Mouse (Mus musculus): ENCODE data around the gene Tmem119. TPM values are rescaled to one million over a fixed set of nuclear protein-coding genes. Genes with fewer than 3 reads are reported as not detected.
"Not testable (repeated sequence)": the region's sequence is repeated elsewhere in the genome, so short reads cannot be mapped to it uniquely, and the experiment has no call there.

Gene Tmem119
- polyA plus RNA-seq, 1 experiment: 1.8 TPM

DNA sequence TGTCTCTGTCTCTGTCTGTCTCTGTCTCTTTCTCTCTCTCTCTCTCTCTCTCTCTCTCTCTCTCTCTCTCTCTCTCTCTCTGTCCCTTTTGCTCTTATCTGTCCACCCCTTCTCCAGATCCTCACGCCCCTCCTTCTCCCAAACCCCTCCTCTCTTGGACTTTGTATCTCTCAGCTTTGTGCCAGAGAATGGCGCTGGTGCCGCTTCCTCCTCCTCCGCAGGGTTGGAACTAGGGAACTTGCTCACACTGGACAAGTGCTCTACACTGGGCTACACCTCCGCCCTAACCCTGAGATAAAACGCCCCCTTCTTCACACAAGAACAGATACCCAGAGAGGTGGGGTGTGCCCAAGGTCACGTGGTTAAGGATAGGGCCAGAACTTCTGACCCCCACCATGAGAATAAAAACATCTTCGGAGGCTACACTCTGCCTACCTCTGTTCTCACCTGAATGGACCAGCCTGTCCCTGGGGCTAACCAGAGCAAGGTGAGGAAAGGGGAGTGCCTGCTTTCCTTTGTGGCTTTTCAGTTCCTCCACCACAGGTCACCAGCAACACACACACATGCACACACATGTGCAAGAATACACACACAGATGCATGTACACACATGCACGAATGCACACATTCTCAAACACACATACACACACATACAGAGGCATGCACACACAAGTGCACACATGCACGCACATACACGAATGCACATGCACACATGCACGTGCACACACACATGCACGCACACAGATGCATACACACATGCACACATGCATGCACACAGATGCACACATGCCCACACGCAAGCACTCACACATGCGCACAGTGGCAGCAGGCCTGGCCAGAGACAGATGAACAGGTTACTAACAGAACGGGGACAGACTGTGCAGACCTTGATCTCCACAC lies 8.9 kb downstream of the Tmem119 start:
- H3K4me1 ChIP-seq (ENCODE audit: control insufficient read depth, insufficient read depth, low read length): peaks cover 6% of the 10 kb centered on the region
- H3K27ac ChIP-seq (ENCODE audit: control insufficient read depth, insufficient read depth, low read depth, low read length, poor library complexity): 0 out of 2 replicates have a peak overlapping the region, but pooled peaks have one; percentile 4
- WGBS: 67% methylated on average over 16 of the region's 16 CpGs
- H3K4me3 ChIP-seq (replicated peaks; ENCODE audit: control insufficient read depth, low read depth, low read length): no peak overlapping the region
- TF ChIP-seq CTCF (IDR thresholded peaks at IDR 0.05; ENCODE audit: control insufficient read depth, insufficient read depth, low read length) (no peak), POLR2A (IDR thresholded peaks at IDR 0.05; ENCODE audit: borderline replicate concordance, control insufficient read depth, low read depth, low read length) (no peak)

DNA sequence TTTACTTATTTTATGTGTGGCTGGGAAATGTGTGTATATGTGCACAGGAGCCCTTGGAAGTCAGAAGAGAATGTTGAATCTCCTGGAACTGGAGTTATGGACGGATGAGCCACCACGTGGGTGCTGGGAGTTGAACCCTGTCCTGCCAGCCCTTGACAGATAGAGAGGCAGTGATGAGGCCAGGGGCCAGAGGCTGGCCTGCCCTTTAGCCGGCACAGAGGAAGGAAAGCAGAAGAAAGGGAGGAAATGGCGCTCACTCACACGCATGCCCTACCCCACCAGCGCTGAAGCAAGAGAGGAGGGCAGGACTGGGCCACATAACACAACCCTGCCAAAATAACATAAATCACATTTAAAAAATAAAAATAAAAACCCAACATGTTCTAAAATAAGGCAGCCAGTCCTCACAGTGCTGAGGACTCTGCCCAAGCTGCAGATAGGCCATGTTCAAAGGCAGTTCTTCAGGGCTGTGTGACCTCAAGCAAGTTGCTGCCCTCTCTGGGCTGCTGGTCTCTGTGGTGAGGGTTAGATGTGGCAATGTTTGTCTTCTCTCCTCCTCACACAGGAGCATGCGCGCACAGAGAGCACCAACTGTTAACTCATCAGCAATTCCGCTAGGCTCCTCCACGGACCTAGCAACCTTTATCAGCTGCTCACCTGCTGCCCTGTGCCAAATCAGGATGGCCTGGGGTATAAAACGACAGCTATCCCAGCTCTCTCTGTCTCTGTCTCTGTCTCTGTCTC lies 9.7 kb downstream of the Tmem119 start:
- TF ChIP-seq POLR2A (IDR thresholded peaks at IDR 0.05; ENCODE audit: borderline replicate concordance, control insufficient read depth, low read depth, low read length) (no peak), CTCF (IDR thresholded peaks at IDR 0.05; ENCODE audit: control insufficient read depth, insufficient read depth, low read length) (no peak)
- Histone ChIP-seq H3K27ac (ENCODE audit: control insufficient read depth, insufficient read depth, low read depth, low read length, poor library complexity) (peak overlapping the region; percentile 4; the same call in 1 of the 2 replicates), H3K4me3 (replicated peaks; ENCODE audit: control insufficient read depth, low read depth, low read length) (no peak overlapping the region), H3K4me1 (ENCODE audit: control insufficient read depth, insufficient read depth, low read length) (peaks cover 6% of the 10 kb centered on the region)
- 28% methylated on average over 11 of the region's 11 CpGs for WGBS

GRCm38 (mm10) chr5:113789075-113789788 lies 11.1 kb downstream of the Tmem119 start:
- TF ChIP-seq POLR2A (IDR thresholded peaks at IDR 0.05; ENCODE audit: borderline replicate concordance, control insufficient read depth, low read depth, low read length): no peak
- TF ChIP-seq CTCF (IDR thresholded peaks at IDR 0.05; ENCODE audit: control insufficient read depth, insufficient read depth, low read length): no peak
- Histone ChIP-seq H3K4me1 (ENCODE audit: control insufficient read depth, insufficient read depth, low read length) (peaks cover 6% of the 10 kb centered on the region), H3K4me3 (replicated peaks; ENCODE audit: control insufficient read depth, low read depth, low read length) (no peak overlapping the region), H3K27ac (ENCODE audit: control insufficient read depth, insufficient read depth, low read depth, low read length, poor library complexity) (no peak overlapping the region)
- WGBS: 73% methylated on average over 7 of the region's 7 CpGs

GRCm38 (mm10) chr5:113788645-113789044 lies 11.7 kb downstream of the Tmem119 start:
- 83% methylated on average over 6 of the region's 6 CpGs for WGBS
- Histone ChIP-seq H3K4me3 (replicated peaks; ENCODE audit: control insufficient read depth, low read depth, low read length) (no peak overlapping the region), H3K27ac (ENCODE audit: control insufficient read depth, insufficient read depth, low read depth, low read length, poor library complexity) (no peak overlapping the region), H3K4me1 (ENCODE audit: control insufficient read depth, insufficient read depth, low read length) (peaks cover 6% of the 10 kb centered on the region)
- TF ChIP-seq CTCF (IDR thresholded peaks at IDR 0.05; ENCODE audit: control insufficient read depth, insufficient read depth, low read length) (no peak), POLR2A (IDR thresholded peaks at IDR 0.05; ENCODE audit: borderline replicate concordance, control insufficient read depth, low read depth, low read length) (no peak)

DNA sequence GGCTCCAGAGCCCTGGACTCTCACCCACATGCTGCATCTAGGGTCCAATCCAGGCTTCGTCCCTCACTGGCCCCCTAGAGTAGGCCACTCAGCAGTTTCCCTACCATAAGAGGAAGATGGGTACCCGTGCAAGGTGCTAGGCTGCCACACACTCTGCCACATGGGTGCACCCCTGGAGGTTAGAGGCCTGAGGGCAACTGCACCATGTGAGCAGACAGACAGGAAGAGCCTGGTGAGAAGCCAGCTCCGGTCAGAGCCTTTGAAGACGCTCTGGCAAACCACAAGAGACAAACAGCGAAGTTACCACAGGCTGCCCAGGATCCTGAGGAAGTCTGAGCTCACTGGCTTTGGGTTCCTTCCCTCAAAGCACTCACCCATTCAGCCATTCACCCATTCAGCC lies 13.3 kb downstream of the Tmem119 start:
- Histone ChIP-seq H3K4me1 (ENCODE audit: control insufficient read depth, insufficient read depth, low read length) (peaks cover 6% of the 10 kb centered on the region), H3K4me3 (replicated peaks; ENCODE audit: control insufficient read depth, low read depth, low read length) (no peak overlapping the region), H3K27ac (ENCODE audit: control insufficient read depth, insufficient read depth, low read depth, low read length, poor library complexity) (no peak overlapping the region)
- 6% methylated on average over 5 of the region's 5 CpGs for WGBS
- TF ChIP-seq CTCF (IDR thresholded peaks at IDR 0.05; ENCODE audit: control insufficient read depth, insufficient read depth, low read length): no peak

- H3K4me3 ChIP-seq (replicated peaks; ENCODE audit: control insufficient read depth, low read depth, low read length); H3K27ac ChIP-seq (ENCODE audit: control insufficient read depth, insufficient read depth, low read depth, low read length, poor library complexity); H3K4me1 ChIP-seq (ENCODE audit: control insufficient read depth, insufficient read depth, low read length): not testable (repeated sequence)
- 58% methylated on average over 3 of the region's 3 CpGs for WGBS
Observed at GRCm38 (mm10) chr5:113784104-113784503, 16.2 kb downstream of the Tmem119 start.

- TF ChIP-seq POLR2A (IDR thresholded peaks at IDR 0.05; ENCODE audit: borderline replicate concordance, control insufficient read depth, low read depth, low read length) (no peak), CTCF (IDR thresholded peaks at IDR 0.05; ENCODE audit: control insufficient read depth, insufficient read depth, low read length) (no peak)
- Histone ChIP-seq H3K27ac (ENCODE audit: control insufficient read depth, insufficient read depth, low read depth, low read length, poor library complexity) (no peak overlapping the region; the same call in 1 of the 2 replicates), H3K4me1 (ENCODE audit: control insufficient read depth, insufficient read depth, low read length) (no peaks in the 10 kb centered on the region), H3K4me3 (replicated peaks; ENCODE audit: control insufficient read depth, low read depth, low read length) (no peak overlapping the region)
- WGBS: 35% methylated on average over 12 of the region's 12 CpGs
Observed at GRCm38 (mm10) chr5:113783581-113784001, 16.7 kb downstream of the Tmem119 start.

GRCm38 (mm10) chr5:113782624-113783023 lies 17.7 kb downstream of the Tmem119 start:
- WGBS: 86% methylated on average over 7 of the region's 7 CpGs
- Histone ChIP-seq H3K4me3 (replicated peaks; ENCODE audit: control insufficient read depth, low read depth, low read length) (no peak overlapping the region), H3K4me1 (ENCODE audit: control insufficient read depth, insufficient read depth, low read length) (no peaks in the 10 kb centered on the region), H3K27ac (ENCODE audit: control insufficient read depth, insufficient read depth, low read depth, low read length, poor library complexity) (no peak overlapping the region)
- no peak for TF ChIP-seq POLR2A (IDR thresholded peaks at IDR 0.05; ENCODE audit: borderline replicate concordance, control insufficient read depth, low read depth, low read length)
- TF ChIP-seq CTCF (IDR thresholded peaks at IDR 0.05; ENCODE audit: control insufficient read depth, insufficient read depth, low read length): no peak
